Mouse (Mus musculus): ENCODE data around the gene Chp1. TPM values are rescaled to one million over a fixed set of nuclear protein-coding genes. Genes with fewer than 3 reads are reported as not detected.
A peak's percentile ranks its signal among the peaks of the same experiment; 100 is the strongest.
"Not testable (repeated sequence)": the region's sequence is repeated elsewhere in the genome, so short reads cannot be mapped to it uniquely, and the experiment has no call there.

Chp1 gene
- polyA plus RNA-seq, 1 experiment = 102 TPM

- WGBS = 21% methylated on average over 1 of the region's 1 CpGs
- Histone ChIP-seq H3K27ac (ENCODE audit: insufficient read depth, low read depth, low read length) (no peak overlapping the region), H3K27me3 (ENCODE audit: control insufficient read depth, insufficient read depth, low read length) (no peaks in the 10 kb centered on the region), H3K4me1 (ENCODE audit: control insufficient read depth, insufficient read depth, insufficient read length, low read length) (peaks cover 7% of the 10 kb centered on the region; the same call in 1 of the 2 replicates), H3K36me3 (ENCODE audit: control insufficient read depth, insufficient read depth, low read length) (peaks cover 48% of the 10 kb centered on the region), H3K4me3 (ENCODE audit: low read depth, low read length) (no peak overlapping the region)
- TF ChIP-seq CTCF (IDR thresholded peaks at IDR 0.05; ENCODE audit: extremely low read depth, insufficient read length, insufficient replicate concordance, low read depth, low read length) (no peak), POLR2A (IDR thresholded peaks at IDR 0.05; ENCODE audit: low read depth, low read length) (no peak)
Observed at GRCm38 (mm10) chr2:119602488-119602887, 55.0 kb downstream of the Chp1 start.

- Histone ChIP-seq H3K36me3 (ENCODE audit: control insufficient read depth, insufficient read depth, low read length) (peaks cover 46% of the 10 kb centered on the region), H3K27me3 (ENCODE audit: control insufficient read depth, insufficient read depth, low read length) (no peaks in the 10 kb centered on the region), H3K4me3 (ENCODE audit: low read depth, low read length) (no peak overlapping the region), H3K27ac (ENCODE audit: insufficient read depth, low read depth, low read length) (no peak overlapping the region), H3K4me1 (ENCODE audit: control insufficient read depth, insufficient read depth, insufficient read length, low read length) (peaks cover 7% of the 10 kb centered on the region; the same call in 1 of the 2 replicates)
- WGBS = 35% methylated on average over 2 of the region's 2 CpGs
- TF ChIP-seq POLR2A (IDR thresholded peaks at IDR 0.05; ENCODE audit: low read depth, low read length) = no peak
- no peak for TF ChIP-seq CTCF (IDR thresholded peaks at IDR 0.05; ENCODE audit: extremely low read depth, insufficient read length, insufficient replicate concordance, low read depth, low read length)
Observed at GRCm38 (mm10) chr2:119603909-119604308, 56.4 kb downstream of the Chp1 start.

GRCm38 (mm10) chr2:119605361-119605973 is 58.0 kb downstream of the Chp1 start:
- H3K36me3 ChIP-seq (ENCODE audit: control insufficient read depth, insufficient read depth, low read length) = peaks cover 42% of the 10 kb centered on the region

GRCm38 (mm10) chr2:119607023-119607422 is 59.5 kb downstream of the Chp1 start:
- H3K27me3 ChIP-seq (ENCODE audit: control insufficient read depth, insufficient read depth, low read length) = no peaks in the 10 kb centered on the region
- no peak overlapping the region for H3K4me3 ChIP-seq (ENCODE audit: low read depth, low read length)
- H3K27ac ChIP-seq (ENCODE audit: insufficient read depth, low read depth, low read length) = no peak overlapping the region
- TF ChIP-seq CTCF (IDR thresholded peaks at IDR 0.05; ENCODE audit: extremely low read depth, insufficient read length, insufficient replicate concordance, low read depth, low read length) (no peak), POLR2A (IDR thresholded peaks at IDR 0.05; ENCODE audit: low read depth, low read length) (no peak)
- H3K4me1 ChIP-seq (ENCODE audit: control insufficient read depth, insufficient read depth, insufficient read length, low read length) = 0 out of 2 replicates have a peak, but pooled peaks cover 2% of the 10 kb centered on the region
- peaks cover 37% of the 10 kb centered on the region for H3K36me3 ChIP-seq (ENCODE audit: control insufficient read depth, insufficient read depth, low read length)
- 77% methylated on average over 4 of the region's 4 CpGs for WGBS

More at GRCm38 (mm10) chr2:119605361-119605973, 58.0 kb downstream of the Chp1 start:
- H3K4me3 ChIP-seq (ENCODE audit: low read depth, low read length) = no peak overlapping the region
- TF ChIP-seq POLR2A (IDR thresholded peaks at IDR 0.05; ENCODE audit: low read depth, low read length) = no peak
- TF ChIP-seq CTCF (IDR thresholded peaks at IDR 0.05; ENCODE audit: extremely low read depth, insufficient read length, insufficient replicate concordance, low read depth, low read length) = no peak
- H3K27ac ChIP-seq (ENCODE audit: insufficient read depth, low read depth, low read length) = no peak overlapping the region
- no peaks in the 10 kb centered on the region for H3K27me3 ChIP-seq (ENCODE audit: control insufficient read depth, insufficient read depth, low read length)
- H3K4me1 ChIP-seq (ENCODE audit: control insufficient read depth, insufficient read depth, insufficient read length, low read length) = peaks cover 7% of the 10 kb centered on the region; the same call in 1 of the 2 replicates
- WGBS = 78% methylated on average over 6 of the region's 6 CpGs

GRCm38 (mm10) chr2:119617841-119618198 is 70.3 kb downstream of the Chp1 start:
- under 1% methylated on average over 13 of the region's 13 CpGs for WGBS
- TF ChIP-seq POLR2A (IDR thresholded peaks at IDR 0.05; ENCODE audit: low read depth, low read length) (no peak), CTCF (IDR thresholded peaks at IDR 0.05; ENCODE audit: extremely low read depth, insufficient read length, insufficient replicate concordance, low read depth, low read length) (no peak)
- peak overlapping the region; percentile 12; the same call in 1 of the 2 replicates for H3K27ac ChIP-seq (ENCODE audit: insufficient read depth, low read depth, low read length)

GRCm38 (mm10) chr2:119618199-119618982 is 70.9 kb downstream of the Chp1 start, which contains the start of the genes Nusap1 and Oip5:
Gene Nusap1 (plus strand): TSS chr2:119618298.
Gene Oip5 (minus strand): TSS chr2:119618469.
- Histone ChIP-seq H3K27me3 (ENCODE audit: control insufficient read depth, insufficient read depth, low read length) (no peaks in the 10 kb centered on the region), H3K27ac (ENCODE audit: insufficient read depth, low read depth, low read length) (peak within 1 kb of the TSS; percentile 12; the same call in 1 of the 2 replicates), H3K4me3 (ENCODE audit: low read depth, low read length) (peak within 1 kb of the TSS; percentile 77), H3K36me3 (ENCODE audit: control insufficient read depth, insufficient read depth, low read length) (no peaks in the 10 kb centered on the region), H3K4me1 (ENCODE audit: control insufficient read depth, insufficient read depth, insufficient read length, low read length) (peaks cover 3% of the 10 kb centered on the region; the same call in 1 of the 2 replicates)
- no peak for TF ChIP-seq CTCF (IDR thresholded peaks at IDR 0.05; ENCODE audit: extremely low read depth, insufficient read length, insufficient replicate concordance, low read depth, low read length)
- 0 out of 2 replicates have a peak, but pooled peaks have one; percentile 12 for TF ChIP-seq POLR2A (IDR thresholded peaks at IDR 0.05; ENCODE audit: low read depth, low read length)
- under 1% methylated on average over 55 of the region's 55 CpGs for WGBS

More at GRCm38 (mm10) chr2:119617841-119618198, 70.3 kb downstream of the Chp1 start:
- Histone ChIP-seq H3K27me3 (ENCODE audit: control insufficient read depth, insufficient read depth, low read length) (no peaks in the 10 kb centered on the region), H3K4me1 (ENCODE audit: control insufficient read depth, insufficient read depth, insufficient read length, low read length) (peaks cover 3% of the 10 kb centered on the region; the same call in 1 of the 2 replicates), H3K4me3 (ENCODE audit: low read depth, low read length) (peak overlapping the region; percentile 77), H3K36me3 (ENCODE audit: control insufficient read depth, insufficient read depth, low read length) (no peaks in the 10 kb centered on the region)

- WGBS = under 1% methylated on average over 6 of the region's 6 CpGs
- H3K4me3 ChIP-seq (ENCODE audit: low read depth, low read length) = peak overlapping the region; percentile 77
- not testable (repeated sequence) for H3K36me3 ChIP-seq (ENCODE audit: control insufficient read depth, insufficient read depth, low read length); H3K27me3 ChIP-seq (ENCODE audit: control insufficient read depth, insufficient read depth, low read length); H3K27ac ChIP-seq (ENCODE audit: insufficient read depth, low read depth, low read length); H3K4me1 ChIP-seq (ENCODE audit: control insufficient read depth, insufficient read depth, insufficient read length, low read length)
Observed at GRCm38 (mm10) chr2:119619002-119619401, 71.5 kb downstream of the Chp1 start.
